Mouse (Mus musculus) urinary bladder, adult 2 months (tissue): Measurements from ENCODE around the gene Tap1. TPM values are rescaled to one million over a fixed set of nuclear protein-coding genes. Genes with fewer than 3 reads are reported as not detected.

ENCODE experiments used
- DNase-seq: peaks from one replicate; pipeline ENCODE4 v3.0.0; 2022; ENCODE audit warnings: low spot score
- polyA plus RNA-seq: library from polyadenylated mRNA; depleted of rRNA; stranded (reverse); fragments of >200 nt; gene quantifications from 2 replicates; pipeline ENCODE4 v1.2.3, GENCODE M21; 2012

Gene Tap1
- polyA plus RNA-seq, 1 experiment = 29.5 TPM

GRCm38 (mm10) chr17:34179913-34180859 lies 7.2 kb upstream of the Tap1 start:
- DNase-seq = no peak

- DNase-seq = no peak
Measured at GRCm38 (mm10) chr17:34183564-34184219, 3.7 kb upstream of the Tap1 start.

GRCm38 (mm10) chr17:34185526-34185925 lies 1.8 kb upstream of the Tap1 start:
- no peak for DNase-seq

GRCm38 (mm10) chr17:34186885-34187260 lies 480 bp upstream of the Tap1 start:
- DNase-seq = no peak

GRCm38 (mm10) chr17:34188010-34188409 lies 657 bp downstream of the Tap1 start:
- peak; percentile 56 for DNase-seq

- no peak for DNase-seq
Measured at GRCm38 (mm10) chr17:34188986-34189385, 1.6 kb downstream of the Tap1 start.

- no peak for DNase-seq
Measured at GRCm38 (mm10) chr17:34192852-34193251, 5.5 kb downstream of the Tap1 start.

GRCm38 (mm10) chr17:34193468-34193867 lies 6.1 kb downstream of the Tap1 start:
- DNase-seq = no peak

- no peak for DNase-seq
Measured at GRCm38 (mm10) chr17:34194723-34195122, 7.4 kb downstream of the Tap1 start.

- DNase-seq = no peak
Measured at GRCm38 (mm10) chr17:34196491-34196890, 9.1 kb downstream of the Tap1 start.

- peak; percentile 59 for DNase-seq
Measured at GRCm38 (mm10) chr17:34196941-34197894, 9.9 kb downstream of the Tap1 start, which contains the start of gene Psmb8. Psmb8 (plus strand) TSS chr17:34197721.

GRCm38 (mm10) chr17:34197904-34198520 lies 10.7 kb downstream of the Tap1 start:
- no peak for DNase-seq

- no peak for DNase-seq
Measured at GRCm38 (mm10) chr17:34198521-34198912, 11.2 kb downstream of the Tap1 start.

GRCm38 (mm10) chr17:34199050-34199619 lies 11.8 kb downstream of the Tap1 start:
- no peak for DNase-seq

- no peak for DNase-seq
Measured at GRCm38 (mm10) chr17:34200047-34200446, 12.7 kb downstream of the Tap1 start.

- DNase-seq = no peak
Measured at GRCm38 (mm10) chr17:34200772-34201505, 13.6 kb downstream of the Tap1 start.

GRCm38 (mm10) chr17:34201506-34202055 lies 14.2 kb downstream of the Tap1 start:
- DNase-seq = no peak

GRCm38 (mm10) chr17:34202760-34203442 lies 15.5 kb downstream of the Tap1 start:
- no peak for DNase-seq

- DNase-seq = no peak
Measured at GRCm38 (mm10) chr17:34203444-34203843, 16.1 kb downstream of the Tap1 start, which contains the start of gene Tap2. Tap2 (plus strand) TSS chr17:34203527.
